Mouse (Mus musculus): ENCODE measurements at regions not wholly inside any gene's neighbourhood (a gene's known extent, or its start where the extent isn't known, plus 50 kb on each side); places are given as distances from the start of the nearest gene placed in this dataset. TPM values are rescaled to one million over a fixed set of nuclear protein-coding genes. Genes with fewer than 3 reads are reported as not detected.

GRCm38 (mm10) chr2:169008756-169009155 lies 53.4 kb upstream of the Zfp64 start:
- no peak overlapping the region for H3K9ac ChIP-seq (ENCODE audit: low read length)
- H3K36me3 ChIP-seq (ENCODE audit: control insufficient read depth, insufficient read depth, low read length), result no peaks in the 10 kb centered on the region
- WGBS, result 70% methylated on average over 20 of the region's 20 CpGs
- ATAC-seq (ENCODE audit: insufficient read depth, low FRiP score), result no peak
- no peak overlapping the region for H3K27ac ChIP-seq (ENCODE audit: low read length)
- no peaks in the 10 kb centered on the region for H3K9me3 ChIP-seq (replicated peaks; ENCODE audit: control insufficient read depth, low read length)
- H3K27me3 ChIP-seq (ENCODE audit: control insufficient read depth, insufficient read depth, low read length), result no peaks in the 10 kb centered on the region
- peak overlapping the region; percentile 3; the same call in 1 of the 2 replicates for H3K4me2 ChIP-seq (ENCODE audit: low read depth, low read length)
- H3K4me3 ChIP-seq (replicated peaks; ENCODE audit: low read length), result no peak overlapping the region
- H3K4me1 ChIP-seq (ENCODE audit: control insufficient read depth, insufficient read depth, low read length), result no peaks in the 10 kb centered on the region

- Histone ChIP-seq H3K9me3 (replicated peaks; ENCODE audit: control insufficient read depth, low read length) (no peaks in the 10 kb centered on the region), H3K36me3 (ENCODE audit: control insufficient read depth, insufficient read depth, low read length) (no peaks in the 10 kb centered on the region), H3K27me3 (ENCODE audit: control insufficient read depth, insufficient read depth, low read length) (no peaks in the 10 kb centered on the region), H3K27ac (ENCODE audit: low read length) (no peak overlapping the region), H3K4me3 (replicated peaks; ENCODE audit: low read length) (no peak overlapping the region), H3K4me1 (ENCODE audit: control insufficient read depth, insufficient read depth, low read length) (no peaks in the 10 kb centered on the region), H3K9ac (ENCODE audit: low read length) (no peak overlapping the region), H3K4me2 (ENCODE audit: low read depth, low read length) (peak overlapping the region; percentile 3; the same call in 1 of the 2 replicates)
- WGBS, result 53% methylated on average over 9 of the region's 9 CpGs
- ATAC-seq (ENCODE audit: insufficient read depth, low FRiP score), result no peak
Measured at GRCm38 (mm10) chr2:169008333-169008732, 52.9 kb upstream of the Zfp64 start.

GRCm38 (mm10) chr2:169006549-169006948 lies 51.2 kb upstream of the Zfp64 start:
- H3K4me1 ChIP-seq (ENCODE audit: control insufficient read depth, insufficient read depth, low read length), result no peaks in the 10 kb centered on the region
- 89% methylated on average over 10 of the region's 10 CpGs for WGBS
- H3K4me2 ChIP-seq (ENCODE audit: low read depth, low read length), result no peak overlapping the region
- H3K36me3 ChIP-seq (ENCODE audit: control insufficient read depth, insufficient read depth, low read length), result no peaks in the 10 kb centered on the region
- H3K9me3 ChIP-seq (replicated peaks; ENCODE audit: control insufficient read depth, low read length), result no peaks in the 10 kb centered on the region
- H3K9ac ChIP-seq (ENCODE audit: low read length), result no peak overlapping the region
- no peak overlapping the region for H3K27ac ChIP-seq (ENCODE audit: low read length)
- H3K4me3 ChIP-seq (replicated peaks; ENCODE audit: low read length), result no peak overlapping the region
- no peak for ATAC-seq (ENCODE audit: insufficient read depth, low FRiP score)
- H3K27me3 ChIP-seq (ENCODE audit: control insufficient read depth, insufficient read depth, low read length), result no peaks in the 10 kb centered on the region

GRCm38 (mm10) chr2:169005810-169006209 lies 50.4 kb upstream of the Zfp64 start:
- Histone ChIP-seq H3K27ac (ENCODE audit: low read length) (no peak overlapping the region), H3K9me3 (replicated peaks; ENCODE audit: control insufficient read depth, low read length) (no peaks in the 10 kb centered on the region), H3K4me1 (ENCODE audit: control insufficient read depth, insufficient read depth, low read length) (no peaks in the 10 kb centered on the region), H3K9ac (ENCODE audit: low read length) (no peak overlapping the region), H3K4me3 (replicated peaks; ENCODE audit: low read length) (no peak overlapping the region), H3K27me3 (ENCODE audit: control insufficient read depth, insufficient read depth, low read length) (no peaks in the 10 kb centered on the region), H3K4me2 (ENCODE audit: low read depth, low read length) (no peak overlapping the region), H3K36me3 (ENCODE audit: control insufficient read depth, insufficient read depth, low read length) (no peaks in the 10 kb centered on the region)
- WGBS, result 90% methylated on average over 7 of the region's 7 CpGs
- ATAC-seq (ENCODE audit: insufficient read depth, low FRiP score), result no peak

Small RNAs in the stretch of these regions (microRNA-seq; reads per million reads assigned to microRNA genes)
- not detected for gene Gm26469

Data from stomach, embryonic 16.5 days (tissue).